Mouse (Mus musculus) spleen, postnatal 14 days (tissue): ENCODE measurements at regions not wholly inside any gene's neighbourhood (a gene's known extent, or its start where the extent isn't known, plus 50 kb on each side); places are given as distances from the start of the nearest gene placed in this dataset.
A peak's percentile ranks its signal among the peaks of the same experiment; 100 is the strongest.

Source experiments
- DNase-seq, 2 experiments: peaks; one replicate each; pipeline ENCODE4 v3.0.0; 2021 to 2022; ENCODE audit warnings: low spot score in 2 of 2

DNA sequence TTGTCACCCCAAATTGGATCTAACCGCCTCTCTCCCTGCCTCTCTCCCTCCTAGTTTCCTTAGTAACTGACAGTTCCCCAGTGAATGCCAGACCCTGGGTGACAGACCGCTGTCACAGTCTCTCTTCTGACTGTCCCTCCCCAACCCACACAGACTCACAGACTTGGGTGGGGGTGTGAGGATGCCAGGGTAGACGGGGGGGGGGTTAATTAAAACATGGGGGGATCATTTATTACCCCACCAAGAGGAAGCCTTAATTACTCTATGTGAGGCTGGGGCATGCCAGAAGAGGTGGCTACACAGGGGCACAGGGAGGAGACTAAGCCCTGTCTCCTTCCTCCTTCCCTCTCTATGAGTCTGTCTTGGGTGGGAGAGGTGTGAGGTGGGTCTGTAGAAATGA is 261.1 kb upstream of the Gm4791 start:
- no peak for DNase-seq

DNA sequence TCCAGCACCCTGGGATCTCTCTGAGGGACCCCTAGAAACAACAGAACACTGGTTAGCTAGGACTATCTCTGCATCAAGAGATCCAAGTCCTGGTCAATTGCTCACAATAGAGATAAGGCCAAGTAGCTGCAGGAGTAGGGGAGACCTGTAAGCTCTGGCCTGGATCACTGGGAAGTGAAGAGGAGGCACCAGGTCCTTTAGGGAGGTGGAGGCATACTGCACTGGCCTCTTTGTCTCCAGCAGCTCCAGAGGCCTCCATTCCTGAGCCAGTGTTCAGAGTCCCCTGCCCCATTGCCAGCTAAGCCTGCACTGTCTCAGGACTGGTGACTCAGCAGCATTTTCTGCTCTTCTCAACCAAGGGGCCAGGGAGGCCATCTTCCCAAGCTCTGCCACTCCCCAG is 262.3 kb upstream of the Gm4791 start:
- DNase-seq: no peak

- peak; percentile 14 to 46 for DNase-seq
These were observed 262.9 kb upstream of the Gm4791 start for GRCm38 (mm10) chr9:46735664-46736067.

DNA sequence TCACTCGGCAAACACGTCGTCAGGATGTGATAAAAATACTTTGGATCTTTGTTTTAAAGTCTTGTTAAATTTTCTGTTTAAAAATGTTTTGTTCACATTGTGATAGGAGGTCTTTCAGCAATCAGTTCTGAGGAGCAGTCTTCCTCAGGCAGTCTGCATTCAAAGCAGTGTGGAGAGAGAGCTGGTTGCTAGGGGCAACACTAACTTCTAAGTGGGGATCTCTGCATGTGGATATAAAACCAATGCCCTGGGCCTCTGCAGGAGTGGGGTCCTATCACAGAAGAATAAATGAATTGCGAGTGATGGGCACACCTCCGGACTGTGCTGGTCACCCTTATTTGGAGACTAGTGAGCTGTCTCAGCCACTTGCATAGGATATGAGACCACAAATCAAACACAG is 270.1 kb upstream of the Gm4791 start:
- no peak for DNase-seq

- DNase-seq: no peak
These were observed 274.3 kb upstream of the Gm4791 start for GRCm38 (mm10) chr9:46724231-46724630.

- no peak for DNase-seq
These were observed 285.1 kb upstream of the Gm4791 start for GRCm38 (mm10) chr9:46713415-46713814.

GRCm38 (mm10) chr9:46704151-46704905 is 294.2 kb upstream of the Gm4791 start:
- DNase-seq: no peak

DNA sequence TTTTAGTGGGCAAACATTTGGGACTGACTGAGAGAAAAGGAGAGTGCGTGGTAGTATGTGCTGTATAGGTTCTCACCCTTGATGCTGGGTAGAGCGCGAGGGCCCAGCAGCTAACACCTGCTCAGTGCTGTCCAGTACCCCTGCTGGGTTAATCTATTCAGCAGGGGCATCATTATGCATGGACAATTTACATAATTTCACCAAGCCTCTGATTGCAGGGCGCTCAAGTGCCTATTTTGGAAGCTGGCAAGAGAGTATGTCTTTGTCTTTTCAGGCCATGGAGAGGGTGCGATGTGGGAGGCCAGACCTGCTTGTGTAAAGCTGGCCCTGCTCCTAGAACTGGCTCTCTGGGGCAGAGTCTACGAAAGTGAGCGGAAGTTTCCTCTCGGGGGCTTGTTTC is 294.9 kb upstream of the Gm4791 start:
- no peak for DNase-seq

GRCm38 (mm10) chr9:46702901-46703636 is 295.5 kb upstream of the Gm4791 start:
- no peak for DNase-seq

GRCm38 (mm10) chr9:46702053-46702900 is 296.3 kb upstream of the Gm4791 start:
- no peak for DNase-seq

DNA sequence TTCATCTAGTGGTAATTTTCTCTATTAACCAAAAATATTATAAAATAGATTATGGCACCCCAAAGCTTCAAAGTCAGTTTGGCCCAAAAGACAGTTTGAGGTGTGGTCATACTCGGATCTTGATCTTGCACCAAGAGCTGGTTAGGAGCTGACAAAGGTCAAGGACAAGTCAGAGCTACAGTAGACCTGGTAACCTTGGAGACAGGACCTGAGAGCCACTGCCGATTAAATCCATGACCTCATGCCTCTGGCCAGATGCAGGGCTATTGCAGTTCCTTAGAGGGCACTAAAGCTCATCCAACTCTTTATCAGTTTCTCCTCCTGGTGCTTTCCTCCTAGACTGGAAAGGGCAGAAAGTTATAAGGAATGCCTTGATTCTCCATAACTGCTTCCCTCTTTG is 302.4 kb upstream of the Gm4791 start:
- no peak for DNase-seq

DNA sequence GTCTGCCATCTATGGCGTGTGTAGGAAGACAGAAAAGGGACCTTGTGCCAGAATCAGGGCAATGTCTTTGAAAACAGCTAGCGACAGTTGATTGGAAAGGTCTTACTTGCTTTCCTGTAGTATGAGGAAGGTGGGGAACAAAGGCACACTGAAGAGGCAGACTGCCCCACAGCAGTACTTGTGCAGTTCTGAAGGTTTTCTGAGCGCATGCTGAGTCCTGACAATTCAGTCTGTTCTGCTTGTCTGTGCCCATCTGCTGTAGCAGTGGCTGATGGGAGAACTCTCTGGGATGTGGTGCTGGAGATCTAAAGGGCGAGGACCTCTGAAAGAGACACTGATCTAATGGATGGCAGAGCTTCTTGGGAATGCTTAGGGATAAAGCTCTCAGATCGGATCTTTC is 309.2 kb upstream of the Gm4791 start:
- DNase-seq: no peak

- DNase-seq: no peak
These were observed 314.3 kb upstream of the Gm4791 start for GRCm38 (mm10) chr9:46684113-46684850.

DNA sequence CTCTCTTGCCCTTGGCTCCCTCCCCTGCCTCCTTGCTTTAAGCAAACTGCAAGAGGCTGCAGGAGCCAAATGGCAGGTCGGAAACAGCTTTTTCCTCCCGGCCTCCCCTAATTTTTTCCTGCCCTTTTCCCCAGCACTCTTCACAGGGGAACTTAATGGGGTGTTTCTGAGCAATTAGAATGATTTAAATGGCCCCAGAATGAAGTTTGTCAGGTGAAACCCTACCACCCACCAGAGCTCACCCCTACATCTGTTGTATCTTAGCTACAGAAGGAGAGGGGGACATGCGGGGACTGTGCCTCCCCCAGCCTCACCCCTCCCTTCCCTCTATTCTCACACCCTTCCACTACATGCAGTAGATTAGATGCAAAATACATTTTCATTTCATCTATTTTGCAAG is 326.5 kb upstream of the Gm4791 start:
- no peak for DNase-seq

DNA sequence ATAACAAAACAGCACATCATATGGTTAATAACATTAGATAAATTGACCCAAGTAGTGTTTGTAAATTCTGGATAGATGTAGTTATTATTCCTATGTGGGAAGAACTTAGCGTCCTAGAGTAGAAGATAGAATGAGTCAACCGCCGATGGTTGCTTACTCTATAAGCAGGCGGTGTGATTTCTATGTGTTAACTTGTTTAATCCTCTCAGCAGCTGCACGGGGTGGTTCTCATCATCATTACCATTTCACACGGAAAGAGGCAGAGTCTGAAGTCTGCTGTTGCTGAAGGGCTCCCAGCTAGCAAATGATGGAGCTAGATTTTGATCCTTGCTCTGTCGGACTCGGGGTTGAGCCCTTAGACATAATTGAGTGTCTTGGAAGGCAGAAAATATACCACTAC is 334.6 kb upstream of the 4931429L15Rik start:
- DNase-seq: no peak

DNA sequence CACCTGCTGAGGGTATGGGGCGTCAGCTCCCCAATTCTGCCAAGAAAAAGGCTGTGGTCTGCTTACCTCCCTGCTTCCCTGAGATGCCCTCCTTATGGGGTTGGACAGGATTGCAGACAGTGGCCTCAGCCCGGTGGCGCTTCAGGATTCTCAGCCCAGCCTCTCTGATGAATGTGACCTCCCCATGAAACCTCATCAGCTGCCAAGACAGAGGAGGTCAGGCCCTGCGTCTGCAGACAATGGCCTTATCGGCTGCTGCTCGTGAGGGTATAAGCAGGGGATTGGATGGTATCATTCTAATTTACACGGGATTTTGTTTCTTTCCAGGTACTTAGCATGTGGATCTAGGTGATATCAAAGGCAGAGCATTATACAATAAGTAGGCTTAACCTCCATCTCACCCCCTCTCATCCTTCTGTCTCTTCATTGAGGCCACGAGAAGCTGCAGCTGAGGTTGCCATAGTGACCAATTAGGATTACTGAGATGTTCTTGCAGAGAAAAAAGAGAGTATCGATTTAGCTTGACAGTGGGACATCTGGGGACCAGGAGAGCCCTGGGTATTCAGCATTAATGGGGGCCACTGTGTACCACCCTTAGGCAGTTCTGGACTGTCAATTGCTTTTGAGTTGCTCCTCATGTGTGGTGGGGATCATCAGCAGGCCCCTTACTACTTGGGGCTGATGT is 327.6 kb upstream of the 4931429L15Rik start:
- no peak for DNase-seq

GRCm38 (mm10) chr9:46645469-46645884 is 325.7 kb upstream of the 4931429L15Rik start:
- no peak for DNase-seq

GRCm38 (mm10) chr9:46643551-46643950 is 323.8 kb upstream of the 4931429L15Rik start:
- no peak for DNase-seq

DNA sequence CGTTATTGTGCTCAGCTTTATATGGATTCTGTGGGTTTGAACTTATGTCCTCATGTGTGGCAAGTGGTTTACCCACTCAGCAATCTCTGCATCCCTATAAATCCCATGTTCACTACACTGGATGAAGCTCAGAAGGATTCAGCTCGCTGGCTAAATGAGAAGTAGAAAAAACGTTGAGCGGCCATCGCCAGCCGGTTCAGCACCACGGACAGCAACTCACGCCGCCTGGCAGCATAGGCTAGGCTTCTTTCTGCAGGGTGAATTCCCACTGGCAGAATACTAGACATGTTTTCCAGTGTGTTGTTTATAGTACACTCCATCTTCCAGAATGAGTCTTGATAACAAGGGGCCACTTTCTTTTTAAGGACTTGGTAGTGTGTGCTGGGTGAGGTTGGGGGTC is 322.9 kb upstream of the 4931429L15Rik start:
- no peak for DNase-seq

DNA sequence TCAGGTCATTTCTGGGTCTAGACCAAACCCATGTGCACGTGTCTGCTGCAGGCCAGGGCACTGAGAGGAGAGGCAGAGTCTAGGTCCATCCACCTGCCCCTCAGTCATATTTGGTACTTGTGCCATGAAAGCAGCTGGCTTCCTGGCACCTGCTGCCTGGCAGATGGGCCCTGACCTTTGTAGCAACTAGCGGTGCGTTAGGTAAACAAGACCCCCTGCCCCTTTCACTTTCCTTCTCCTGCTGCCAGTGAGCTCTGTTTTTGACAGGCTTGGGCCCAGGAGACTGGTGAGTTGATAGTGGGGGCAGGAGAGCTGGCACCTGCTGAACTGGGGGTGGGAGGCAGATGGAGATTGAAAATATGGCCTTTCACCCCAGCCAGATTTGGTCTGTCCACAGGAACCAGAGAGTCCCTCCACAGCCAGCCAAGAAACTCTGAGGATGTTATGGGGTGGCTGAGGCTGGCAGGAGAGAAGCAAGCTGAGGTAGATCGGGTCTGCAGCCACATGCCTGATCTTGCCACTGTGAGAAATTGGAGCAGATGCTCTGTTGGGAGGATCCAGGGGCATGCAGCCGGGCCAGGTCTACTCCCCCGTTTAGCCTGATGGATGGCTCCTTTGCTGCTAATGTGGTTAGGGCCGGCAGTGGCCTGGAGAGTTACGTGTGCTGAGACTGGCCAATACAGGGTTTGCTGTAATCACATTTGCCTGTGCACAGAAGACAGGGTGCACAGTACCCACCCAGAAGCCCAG is 316.6 kb upstream of the 4931429L15Rik start:
- DNase-seq: no peak
